Mouse (Mus musculus): Measurements from ENCODE around the gene Taar1. TPM values are rescaled to one million over a fixed set of nuclear protein-coding genes. Genes with fewer than 3 reads are reported as not detected.

Taar1 gene
- polyA plus RNA-seq, 1 experiment: not detected

- TF ChIP-seq MYOD1 (IDR thresholded peaks at IDR 0.05; ENCODE audit: control insufficient read depth in 1 of 3, insufficient read length in 2 of 3, low read depth in 2 of 3) (no peak), E2F4 (IDR thresholded peaks at IDR 0.05; ENCODE audit: insufficient read depth) (no peak), POLR2AphosphoS2 (IDR thresholded peaks at IDR 0.05; ENCODE audit: insufficient read length, low read depth) (no peak), CEBPB (IDR thresholded peaks at IDR 0.05; ENCODE audit: insufficient read depth, poor library complexity, severe bottlenecking) (no peak), REST (IDR thresholded peaks at IDR 0.05; ENCODE audit: insufficient read depth, insufficient read length) (no peak), USF1 (IDR thresholded peaks at IDR 0.05; ENCODE audit: low read depth) (no peak), MYOG (IDR thresholded peaks at IDR 0.05; ENCODE audit: control insufficient read depth in 1 of 3, insufficient read depth in 1 of 3, insufficient read length in 2 of 3, low read depth in 2 of 3) (no peak), MAX (IDR thresholded peaks at IDR 0.05; ENCODE audit: low read depth) (no peak)
- no peak overlapping the region for H3ac ChIP-seq (ENCODE audit: control insufficient read depth, insufficient read length)
- H3K4me3 ChIP-seq: no peak overlapping the region
- H3K4me2 ChIP-seq (ENCODE audit: low read depth): no peak overlapping the region
- peaks cover 8% of the 10 kb centered on the region for H3K27me3 ChIP-seq (ENCODE audit: control insufficient read depth, insufficient read depth, insufficient read length)
- no peaks in the 10 kb centered on the region for H3K36me3 ChIP-seq (ENCODE audit: control insufficient read depth, insufficient read depth)
- H3K79me2 ChIP-seq (ENCODE audit: control insufficient read depth, insufficient read depth): no peaks in the 10 kb centered on the region
Measured at GRCm38 (mm10) chr10:23948026-23948425, 27.9 kb downstream of the Taar1 start.

- H3K4me3 ChIP-seq: no peak within 1 kb of the TSS
- H3K36me3 ChIP-seq (ENCODE audit: control insufficient read depth, insufficient read depth): no peaks in the 10 kb centered on the region
- TF ChIP-seq MYOD1 (IDR thresholded peaks at IDR 0.05; ENCODE audit: control insufficient read depth in 1 of 3, insufficient read length in 2 of 3, low read depth in 2 of 3) (no peak), POLR2A (IDR thresholded peaks at IDR 0.05; ENCODE audit: insufficient read length, low read depth) (no peak), POLR2AphosphoS2 (IDR thresholded peaks at IDR 0.05; ENCODE audit: insufficient read length, low read depth) (no peak), MYOG (IDR thresholded peaks at IDR 0.05; ENCODE audit: control insufficient read depth in 1 of 3, insufficient read depth in 1 of 3, insufficient read length in 2 of 3, low read depth in 2 of 3) (no peak), CEBPB (IDR thresholded peaks at IDR 0.05; ENCODE audit: insufficient read depth, poor library complexity, severe bottlenecking) (no peak), SRF (IDR thresholded peaks at IDR 0.05; ENCODE audit: control insufficient read depth, insufficient read length, low read depth) (no peak), USF1 (IDR thresholded peaks at IDR 0.05; ENCODE audit: low read depth) (no peak), E2F4 (IDR thresholded peaks at IDR 0.05; ENCODE audit: insufficient read depth) (no peak), REST (IDR thresholded peaks at IDR 0.05; ENCODE audit: insufficient read depth, insufficient read length) (no peak), TCF12 (IDR thresholded peaks at IDR 0.05; ENCODE audit: insufficient read depth, poor library complexity, severe bottlenecking) (no peak), MAX (IDR thresholded peaks at IDR 0.05; ENCODE audit: low read depth) (no peak), TCF3 (IDR thresholded peaks at IDR 0.05; ENCODE audit: insufficient read length, low read depth) (no peak)
- H3K79me2 ChIP-seq (ENCODE audit: control insufficient read depth, insufficient read depth): no peaks in the 10 kb centered on the region
- H3K27me3 ChIP-seq (ENCODE audit: control insufficient read depth, insufficient read depth, insufficient read length): peaks cover 8% of the 10 kb centered on the region
- no peak within 1 kb of the TSS for H3ac ChIP-seq (ENCODE audit: control insufficient read depth, insufficient read length)
- no peak within 1 kb of the TSS for H3K4me2 ChIP-seq (ENCODE audit: low read depth)
Measured at GRCm38 (mm10) chr10:23949508-23950005, 29.4 kb downstream of the Taar1 start, which contains the start of gene Taar3. Taar3 (plus strand) TSS chr10:23949558.

GRCm38 (mm10) chr10:23951714-23952113 lies 31.6 kb downstream of the Taar1 start:
- no peak overlapping the region for H3ac ChIP-seq (ENCODE audit: control insufficient read depth, insufficient read length)
- TF ChIP-seq USF1 (IDR thresholded peaks at IDR 0.05; ENCODE audit: low read depth) (no peak), POLR2AphosphoS2 (IDR thresholded peaks at IDR 0.05; ENCODE audit: insufficient read length, low read depth) (no peak), REST (IDR thresholded peaks at IDR 0.05; ENCODE audit: insufficient read depth, insufficient read length) (no peak), SRF (IDR thresholded peaks at IDR 0.05; ENCODE audit: control insufficient read depth, insufficient read length, low read depth) (no peak), TCF3 (IDR thresholded peaks at IDR 0.05; ENCODE audit: insufficient read length, low read depth) (no peak), CEBPB (IDR thresholded peaks at IDR 0.05; ENCODE audit: insufficient read depth, poor library complexity, severe bottlenecking) (no peak), MYOG (IDR thresholded peaks at IDR 0.05; ENCODE audit: control insufficient read depth in 1 of 3, insufficient read depth in 1 of 3, insufficient read length in 2 of 3, low read depth in 2 of 3) (no peak), MYOD1 (IDR thresholded peaks at IDR 0.05; ENCODE audit: control insufficient read depth in 1 of 3, insufficient read length in 2 of 3, low read depth in 2 of 3) (no peak), MAX (IDR thresholded peaks at IDR 0.05; ENCODE audit: low read depth) (no peak), E2F4 (IDR thresholded peaks at IDR 0.05; ENCODE audit: insufficient read depth) (no peak), TCF12 (IDR thresholded peaks at IDR 0.05; ENCODE audit: insufficient read depth, poor library complexity, severe bottlenecking) (no peak), POLR2A (IDR thresholded peaks at IDR 0.05; ENCODE audit: insufficient read length, low read depth) (no peak)
- H3K27me3 ChIP-seq (ENCODE audit: control insufficient read depth, insufficient read depth, insufficient read length): peaks cover 8% of the 10 kb centered on the region
- no peak overlapping the region for H3K4me2 ChIP-seq (ENCODE audit: low read depth)
- H3K36me3 ChIP-seq (ENCODE audit: control insufficient read depth, insufficient read depth): no peaks in the 10 kb centered on the region
- H3K79me2 ChIP-seq (ENCODE audit: control insufficient read depth, insufficient read depth): no peaks in the 10 kb centered on the region
- no peak overlapping the region for H3K4me3 ChIP-seq

GRCm38 (mm10) chr10:23959071-23959470 lies 38.9 kb downstream of the Taar1 start:
- H3K4me3 ChIP-seq: no peak overlapping the region
- H3K79me2 ChIP-seq (ENCODE audit: control insufficient read depth, insufficient read depth): no peaks in the 10 kb centered on the region
- H3ac ChIP-seq (ENCODE audit: control insufficient read depth, insufficient read length): no peak overlapping the region
- no peak overlapping the region for H3K4me2 ChIP-seq (ENCODE audit: low read depth)
- H3K36me3 ChIP-seq (ENCODE audit: control insufficient read depth, insufficient read depth): no peaks in the 10 kb centered on the region
- TF ChIP-seq MYOD1 (IDR thresholded peaks at IDR 0.05; ENCODE audit: control insufficient read depth in 1 of 3, insufficient read length in 2 of 3, low read depth in 2 of 3): no peak
- TF ChIP-seq REST (IDR thresholded peaks at IDR 0.05; ENCODE audit: insufficient read depth, insufficient read length): no peak
- TF ChIP-seq POLR2AphosphoS2 (IDR thresholded peaks at IDR 0.05; ENCODE audit: insufficient read length, low read depth): no peak
- no peak for TF ChIP-seq E2F4 (IDR thresholded peaks at IDR 0.05; ENCODE audit: insufficient read depth)
- no peak for TF ChIP-seq MYOG (IDR thresholded peaks at IDR 0.05; ENCODE audit: control insufficient read depth in 1 of 3, insufficient read depth in 1 of 3, insufficient read length in 2 of 3, low read depth in 2 of 3)
- no peak for TF ChIP-seq MAX (IDR thresholded peaks at IDR 0.05; ENCODE audit: low read depth)
- TF ChIP-seq TCF12 (IDR thresholded peaks at IDR 0.05; ENCODE audit: insufficient read depth, poor library complexity, severe bottlenecking): no peak
- TF ChIP-seq POLR2A (IDR thresholded peaks at IDR 0.05; ENCODE audit: insufficient read length, low read depth): no peak
- no peak for TF ChIP-seq SRF (IDR thresholded peaks at IDR 0.05; ENCODE audit: control insufficient read depth, insufficient read length, low read depth)
- no peak for TF ChIP-seq TCF3 (IDR thresholded peaks at IDR 0.05; ENCODE audit: insufficient read length, low read depth)
- no peaks in the 10 kb centered on the region for H3K27me3 ChIP-seq (ENCODE audit: control insufficient read depth, insufficient read depth, insufficient read length)
